Mouse (Mus musculus) bone marrow macrophage, adult 2 months (primary cell): ENCODE measurements around the gene Serpinb1b.

Experiments
- CTCF ChIP-seq: IDR thresholded peaks from 2 replicates; pipeline ENCODE4 v1.5.1; 2012; ENCODE audit warnings: low read depth, mild to moderate bottlenecking, low read length, moderate library complexity
- POLR2A ChIP-seq: IDR thresholded peaks from 2 replicates; pipeline ENCODE4 v1.6.1; 2012; ENCODE audit warnings: mild to moderate bottlenecking, low read depth, low read length, borderline replicate concordance

GRCm38 (mm10) chr13:33030281-33030680 is 48.1 kb upstream of the Serpinb1b start:
- TF ChIP-seq CTCF (no peak), POLR2A (no peak)
